Mouse (Mus musculus) adrenal gland, postnatal 14 days (tissue): ENCODE results near the gene Mrpl55. TPM values are rescaled to one million over a fixed set of nuclear protein-coding genes. Genes with fewer than 3 reads are reported as not detected.

Experiments
- DNase-seq: peaks from one replicate; pipeline ENCODE4 v3.0.0; 2021; ENCODE audit warnings: mixed read lengths
- long read RNA-seq, 2 experiments: library from polyadenylated mRNA; stranded (forward); transcript quantifications; one replicate each; pipeline ENCODE4 v2.0.0; 2021
- total RNA-seq: library from RNA; stranded (reverse); gene quantifications from 2 replicates; pipeline ENCODE4 v1.2.3, GENCODE M21; 2021

Mrpl55 gene
- 68.3 and 69.2 TPM in 2 replicates for total RNA-seq
- long read RNA-seq, experiment 1, transcript Mrpl55-205 (4 exons, 718 nt), result minor isoform, 12 of 84 reads
- long read RNA-seq, experiment 1, transcript Mrpl55-204 (4 exons, 757 nt), result minor isoform, 5 of 84 reads
- long read RNA-seq, experiment 1, transcript Mrpl55-203 (4 exons, 792 nt), result minor isoform, 12 of 84 reads
- long read RNA-seq, experiment 1, transcript Mrpl55-201 (4 exons, 940 nt), result major isoform, 42 of 84 reads
- long read RNA-seq, experiment 1, partial matches to known transcripts, result 1 of 84 reads
- long read RNA-seq, experiment 1, other reads (novel, unspliced or antisense), result 12 of 84 reads
- long read RNA-seq, experiment 2, transcript Mrpl55-205 (4 exons, 718 nt), result minor isoform, 16 of 107 reads
- long read RNA-seq, experiment 2, transcript Mrpl55-201 (4 exons, 940 nt), result major isoform, 53 of 107 reads
- long read RNA-seq, experiment 2, transcript Mrpl55-203 (4 exons, 792 nt), result minor isoform, 15 of 107 reads
- long read RNA-seq, experiment 2, partial matches to known transcripts, result 3 of 107 reads
- long read RNA-seq, experiment 2, other reads (novel, unspliced or antisense), result 16 of 107 reads

DNA sequence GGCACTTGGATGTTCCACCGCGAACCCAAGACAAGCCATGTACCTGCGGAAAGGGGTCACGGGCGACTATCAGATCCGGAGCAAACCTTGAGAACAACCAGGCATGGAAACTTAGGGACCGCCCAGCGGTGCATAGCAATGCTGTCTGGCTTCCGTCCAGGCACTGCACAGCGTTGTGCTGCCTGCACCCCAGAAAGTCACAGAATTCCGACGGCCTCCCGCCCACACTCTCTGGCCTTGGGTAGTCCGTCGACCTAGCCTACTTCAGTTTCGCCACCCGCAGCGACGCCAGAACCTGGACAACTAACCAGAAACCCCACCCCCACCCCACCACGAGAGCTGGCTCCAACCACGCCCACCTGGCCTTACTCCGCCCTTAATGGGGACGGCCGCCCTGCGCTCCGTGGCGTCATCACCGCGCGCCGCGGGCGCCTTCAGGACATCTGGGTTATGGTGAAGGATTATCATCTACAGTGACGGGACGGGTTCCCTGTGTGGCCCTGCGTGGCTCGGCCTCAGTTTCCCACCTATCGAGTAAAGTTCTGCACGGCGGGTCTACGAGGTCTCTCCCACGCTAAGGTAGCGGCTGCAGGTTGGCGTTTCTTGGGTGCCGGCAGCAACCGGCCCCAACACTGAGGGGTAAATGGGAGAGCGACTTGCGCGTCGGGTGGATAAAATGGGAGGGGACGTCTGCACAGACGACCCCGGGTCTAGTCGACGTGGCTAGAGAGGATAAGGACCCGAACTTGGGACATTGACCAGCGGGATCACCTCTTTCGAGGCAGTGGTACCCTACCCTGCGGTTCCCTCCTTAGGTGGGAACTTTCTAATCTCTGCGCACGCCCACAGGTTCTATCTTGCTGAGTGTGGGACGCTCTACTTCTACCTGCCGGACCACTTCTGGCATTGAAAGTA is at the start of gene Mrpl55:
Gene Mrpl55, plus strand, starts transcription at position 406 of the 915 bp plus-strand sequence.
- peak; percentile 98 for DNase-seq

DNA sequence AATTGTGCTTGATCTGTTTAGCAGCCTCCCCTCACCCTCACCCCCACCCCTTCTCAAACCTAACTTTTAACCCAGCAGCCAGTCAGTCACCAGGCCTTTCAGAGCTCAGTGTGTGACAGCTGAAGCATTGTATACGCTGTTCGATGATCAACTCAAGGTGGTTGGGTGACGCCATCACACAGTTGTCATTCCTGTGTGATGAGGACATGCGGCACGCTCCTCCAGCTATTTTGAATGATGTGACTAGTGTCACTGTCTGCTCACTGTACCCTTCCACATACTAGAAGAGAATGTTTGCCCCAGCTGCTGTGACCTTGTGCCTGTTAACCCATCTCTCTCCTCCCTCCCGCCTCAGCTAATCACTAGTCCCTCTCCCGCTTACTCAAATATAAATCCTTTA is 48.1 kb upstream of the Mrpl55 start:
- DNase-seq, result peak; percentile 57

DNA sequence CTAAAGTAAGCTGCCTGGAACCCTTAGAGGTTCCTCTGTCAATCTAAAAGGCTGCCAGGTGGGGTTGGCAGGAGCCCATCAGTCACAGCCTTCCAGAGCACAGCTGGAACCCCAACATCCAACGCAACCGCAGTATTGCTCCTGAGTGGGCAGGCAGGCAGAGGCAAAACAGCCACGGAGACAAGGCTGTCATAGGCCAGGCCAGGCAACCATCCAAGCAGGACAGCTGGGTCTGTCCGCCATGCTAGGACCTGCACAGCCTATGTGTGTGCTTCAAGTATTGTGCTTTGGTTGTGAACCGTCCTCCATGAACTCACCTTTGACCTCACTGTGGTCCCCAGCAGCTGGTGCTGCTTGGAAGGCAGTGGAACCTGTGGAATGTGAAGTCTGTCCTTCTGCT is 46.4 kb upstream of the Mrpl55 start:
- DNase-seq, result no peak

DNA sequence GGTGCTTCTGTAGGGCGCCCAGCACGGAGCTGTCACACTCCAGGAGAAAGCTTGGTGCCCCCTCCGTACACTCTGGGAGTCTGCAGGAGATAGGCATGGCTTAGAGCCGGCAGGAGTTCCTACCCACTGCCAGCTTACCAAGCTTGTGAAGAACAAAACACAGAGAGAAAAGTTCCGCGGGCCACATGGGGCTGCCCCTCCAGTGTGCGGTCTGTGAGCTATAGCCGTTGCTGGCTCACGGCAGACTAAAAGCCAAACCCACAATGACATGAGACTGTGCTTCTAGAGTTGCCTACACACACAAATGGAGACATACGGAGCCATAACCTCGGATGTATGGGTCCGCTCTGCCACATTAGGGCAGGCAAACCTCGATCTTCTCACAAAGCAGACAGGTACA is 43.2 kb upstream of the Mrpl55 start:
- no peak for DNase-seq

DNA sequence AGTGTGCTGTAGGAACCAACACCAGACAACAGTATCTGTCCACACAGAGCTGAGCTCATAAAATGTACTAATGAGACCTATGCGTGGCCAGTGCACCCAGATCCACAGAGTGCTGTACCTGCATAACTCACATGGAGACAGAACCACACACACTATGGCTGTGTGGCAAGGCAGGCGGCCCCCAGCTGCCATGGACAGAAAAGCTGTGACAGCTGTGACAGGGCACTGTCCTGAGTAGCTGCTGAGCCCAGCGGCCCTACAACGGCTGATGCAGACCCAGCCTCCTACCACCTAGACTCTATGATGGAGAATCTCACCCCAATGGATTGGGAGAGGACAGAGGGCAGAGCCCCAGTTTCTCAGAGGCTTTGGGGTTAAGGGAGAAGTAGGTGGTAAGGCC is 42.7 kb upstream of the Mrpl55 start:
- no peak for DNase-seq

DNA sequence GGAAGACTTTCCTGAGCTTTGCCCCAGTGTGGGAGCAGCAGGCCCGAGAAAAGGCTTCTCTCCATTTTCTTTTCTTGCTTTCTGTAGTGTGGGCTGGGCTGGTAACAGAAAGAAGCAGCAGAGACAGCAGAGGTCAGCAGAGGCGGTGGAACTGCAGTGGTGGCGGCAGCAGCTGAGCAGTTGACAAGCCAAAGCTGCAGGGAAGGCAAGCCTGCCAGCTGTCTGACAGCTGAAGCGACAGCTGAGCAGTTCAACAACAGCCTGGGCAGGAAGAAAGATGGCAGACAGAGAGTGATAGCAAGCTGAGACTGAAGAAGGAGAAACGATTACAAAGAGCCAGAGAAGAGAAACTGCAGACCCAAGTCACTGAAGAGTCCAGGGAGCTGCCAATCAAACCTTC is 40.9 kb upstream of the Mrpl55 start:
- no peak for DNase-seq

DNA sequence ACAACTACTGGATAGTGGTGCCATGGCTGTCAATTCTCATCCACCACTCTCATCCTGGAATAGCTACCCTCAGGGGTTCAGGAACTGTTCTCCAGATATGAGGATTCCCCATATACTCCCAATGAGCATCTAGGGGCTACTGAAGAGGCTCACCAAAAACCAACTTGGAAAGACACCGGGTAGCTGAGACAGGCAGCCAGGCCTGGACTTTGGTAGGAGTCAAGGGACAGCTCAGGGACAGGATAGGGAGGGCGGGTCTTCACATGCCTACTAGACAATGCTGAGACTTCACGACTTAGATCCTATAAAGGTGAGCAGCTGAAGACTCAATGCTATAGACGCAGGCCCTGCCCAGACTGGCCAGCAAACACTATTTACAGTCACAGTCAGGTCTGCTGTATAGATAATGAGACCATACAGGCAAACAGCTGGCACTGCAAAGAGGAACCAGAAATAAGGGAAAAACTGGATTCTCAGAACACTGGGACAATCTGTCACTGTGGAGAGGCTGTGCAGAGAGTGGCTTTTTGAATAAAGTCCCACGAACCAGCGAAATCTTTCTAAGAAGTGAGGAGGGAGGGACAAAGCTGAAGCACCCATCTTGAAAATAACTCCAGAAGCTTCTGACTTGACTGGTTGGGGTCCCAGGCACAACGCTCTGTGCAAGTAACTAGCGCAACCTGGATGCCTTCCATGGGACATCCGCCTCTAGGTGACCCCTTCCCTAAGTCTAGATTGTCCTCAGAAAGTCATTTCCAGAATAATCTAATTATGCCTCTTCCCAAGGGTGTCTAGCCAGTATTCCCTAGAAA is 39.6 kb upstream of the Mrpl55 start:
- no peak for DNase-seq

DNA sequence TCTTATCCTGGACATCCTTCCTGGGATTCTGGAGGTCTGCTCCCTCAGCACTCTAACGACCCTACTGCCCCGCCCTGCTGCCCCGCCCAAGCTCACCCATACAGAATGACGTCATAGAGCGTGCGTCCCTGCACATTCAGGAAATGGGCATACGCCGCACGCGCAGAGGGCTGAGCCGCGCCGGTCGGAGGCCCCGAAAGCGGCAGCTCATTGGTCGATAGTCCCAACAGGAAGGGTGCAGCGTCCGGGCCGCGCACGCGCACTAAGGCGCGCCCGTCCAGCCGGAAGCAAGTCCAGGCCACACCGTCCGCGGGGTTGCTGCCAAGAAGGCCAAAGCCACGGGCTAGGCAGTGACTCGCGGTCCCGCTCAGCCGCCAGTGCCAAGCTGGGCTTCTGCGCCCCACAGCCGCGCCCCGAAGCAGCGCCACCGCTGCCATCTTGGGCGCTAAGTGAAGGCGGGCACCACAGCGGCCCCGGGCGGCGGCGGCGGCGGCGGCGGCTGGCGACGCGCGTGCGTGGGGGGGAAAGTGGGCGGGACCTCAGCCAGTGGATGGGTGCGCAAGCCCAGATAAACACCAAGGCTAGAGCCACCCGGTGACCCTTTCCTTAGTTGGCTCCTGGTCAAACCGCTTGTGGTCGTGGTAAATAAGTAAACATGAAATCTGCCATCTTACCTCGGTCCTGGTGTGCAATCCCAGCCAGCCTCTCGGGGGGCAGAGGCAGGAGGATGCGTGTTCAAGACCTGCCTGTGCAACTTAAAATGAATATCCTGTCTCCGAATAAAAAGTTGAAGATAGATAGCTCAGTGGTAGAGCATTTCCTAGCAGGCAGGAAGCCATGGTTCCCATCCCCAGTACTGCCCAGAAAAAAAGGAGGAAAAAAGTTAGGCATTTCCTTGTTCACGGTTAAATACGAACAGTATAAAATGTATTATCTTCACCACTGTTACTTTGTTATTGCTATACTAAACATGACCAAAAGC is 38.7 kb upstream of the Mrpl55 start, which contains the start of gene Iba57:
Gene Iba57, minus strand, starts transcription at position 485 of the 982 bp plus-strand sequence.
- peak; percentile 98 for DNase-seq

DNA sequence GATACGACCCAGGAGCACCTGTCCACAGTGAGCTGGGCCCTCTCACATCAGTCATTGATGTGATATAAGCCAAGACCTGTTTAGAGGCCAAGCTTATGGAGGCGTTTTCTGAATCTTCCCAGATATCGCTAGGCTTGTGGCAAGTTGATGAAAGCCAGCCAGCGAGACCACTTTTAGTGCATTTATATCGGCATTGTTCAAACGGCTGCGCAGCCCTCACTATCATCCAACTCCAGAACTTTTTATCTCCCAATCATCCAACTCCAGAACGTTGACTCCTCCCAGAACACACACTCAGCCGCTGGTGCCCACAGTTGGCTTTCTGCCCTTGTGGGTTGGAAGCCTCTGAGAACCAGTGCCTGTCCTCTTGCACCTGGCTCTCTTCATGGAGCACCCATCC is 37.9 kb upstream of the Mrpl55 start:
- DNase-seq, result no peak

DNA sequence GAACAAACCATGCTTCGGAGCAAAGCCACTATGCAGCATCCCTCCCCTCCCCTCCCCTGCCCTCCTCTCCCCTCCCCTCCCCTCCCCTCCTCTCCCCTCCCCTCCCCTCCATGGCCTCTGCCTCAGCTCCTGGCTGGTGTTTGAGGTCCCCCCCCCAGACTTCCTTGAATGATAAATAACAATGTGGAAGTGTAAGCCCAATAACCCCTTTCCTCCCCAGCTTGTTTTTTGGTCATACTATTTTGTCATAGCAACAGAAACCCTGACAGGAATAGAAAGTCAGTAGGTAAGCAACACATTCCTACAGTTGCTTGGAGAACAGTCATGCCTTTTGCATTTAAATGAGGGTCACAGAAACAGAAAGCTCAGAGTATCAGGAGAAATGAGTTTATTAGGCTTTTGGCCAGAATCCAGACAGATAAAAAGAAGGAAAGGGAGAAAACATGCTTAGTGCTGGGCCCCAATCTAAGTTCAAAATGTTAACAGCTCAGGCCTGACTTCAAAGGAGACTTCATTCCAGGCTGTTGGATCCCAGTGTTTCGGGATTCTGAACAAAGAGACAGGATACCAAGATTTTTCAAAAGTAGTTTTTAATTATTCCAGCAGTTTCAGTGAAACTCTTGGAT is 36.6 kb upstream of the Mrpl55 start:
- DNase-seq, result no peak

DNA sequence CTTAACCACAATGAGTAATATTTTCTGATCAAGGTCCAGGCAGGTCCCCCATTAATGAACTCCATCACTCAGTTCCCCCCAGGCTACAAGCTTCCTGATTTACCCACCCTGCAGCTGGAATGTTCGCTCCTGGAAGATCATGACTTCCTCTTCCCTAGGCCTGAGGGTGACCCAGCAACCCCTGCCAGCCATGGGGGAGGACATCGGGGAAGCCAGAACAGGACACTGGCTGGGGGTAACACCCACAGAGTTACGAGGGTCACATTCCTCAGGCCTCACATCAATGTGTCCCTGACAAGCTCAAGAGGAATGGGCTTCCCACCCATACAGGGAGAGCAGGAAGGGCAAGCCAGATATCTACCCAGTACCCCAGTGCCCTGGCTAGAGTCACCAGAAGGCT is 32.5 kb upstream of the Mrpl55 start:
- DNase-seq, result no peak

DNA sequence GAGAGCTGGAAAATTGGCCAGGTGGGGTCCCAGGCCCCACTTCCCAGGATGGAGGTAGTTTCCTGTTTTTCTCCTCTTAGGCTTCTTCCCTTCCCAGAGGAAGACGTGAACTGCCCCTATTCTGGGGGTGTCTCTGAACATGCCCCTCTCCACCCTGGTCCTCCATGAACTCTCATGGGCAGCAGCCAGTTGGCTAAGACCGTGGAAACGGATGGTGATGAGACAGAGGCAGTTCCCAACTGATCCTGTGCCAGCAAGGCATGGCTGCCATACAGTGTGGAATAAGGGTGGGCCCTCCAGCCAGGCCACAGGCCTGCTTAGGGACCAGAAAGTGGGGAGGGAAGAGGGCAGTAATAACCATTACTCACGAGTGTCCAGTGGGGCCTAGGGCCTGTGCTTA is 31.7 kb upstream of the Mrpl55 start:
- no peak for DNase-seq

DNA sequence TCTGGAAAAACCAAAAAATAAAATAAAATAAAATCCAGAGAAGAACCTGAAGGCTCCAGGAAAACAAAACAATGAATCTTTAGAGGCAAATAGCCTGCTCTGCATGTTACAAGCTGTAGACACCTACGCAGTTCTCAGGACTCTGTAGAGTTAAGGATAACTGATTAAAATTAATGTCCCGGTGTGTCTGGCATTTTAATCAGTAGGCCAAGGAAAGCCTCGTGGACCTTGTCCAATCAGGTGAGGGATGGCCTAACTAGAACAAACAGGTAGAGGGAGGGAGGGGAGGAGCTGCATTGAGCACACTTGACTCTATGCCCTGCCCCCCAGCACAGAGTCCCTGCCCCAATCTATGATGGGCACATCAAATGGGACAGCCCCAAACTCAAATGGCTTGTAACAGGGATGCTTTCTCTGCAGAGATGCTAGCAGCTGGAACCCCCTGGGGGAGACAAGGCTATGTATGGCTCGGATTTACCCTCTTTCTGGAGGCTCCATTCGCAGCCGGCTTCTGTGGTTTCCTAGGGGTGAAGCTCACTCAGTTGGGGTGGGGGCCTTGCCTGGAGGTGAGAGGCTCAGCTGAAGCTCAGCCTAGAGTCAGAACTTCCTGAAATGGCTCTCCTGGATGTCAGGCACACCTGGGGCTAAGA is 28.0 kb upstream of the Mrpl55 start:
- no peak for DNase-seq

DNA sequence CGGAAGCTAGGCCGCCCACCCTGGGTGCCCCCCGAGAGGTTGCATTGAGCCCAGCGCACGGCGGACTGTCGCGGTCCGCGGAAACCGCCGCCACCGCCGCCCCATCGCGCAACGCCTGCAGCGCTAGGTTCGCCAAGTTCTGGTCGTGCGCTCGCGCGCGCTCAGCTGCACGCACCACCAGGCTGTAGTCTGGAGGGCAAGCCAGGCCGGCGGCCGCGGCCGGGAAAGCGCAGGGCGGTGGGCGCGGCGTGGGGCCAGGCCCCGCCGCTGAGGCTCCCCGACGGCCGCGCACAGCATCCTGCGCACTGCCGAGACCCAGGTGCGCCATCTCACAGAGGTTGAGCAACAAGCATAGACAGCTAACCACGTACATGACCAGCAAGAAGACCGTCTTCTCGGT is 25.8 kb upstream of the Mrpl55 start:
- no peak for DNase-seq

DNA sequence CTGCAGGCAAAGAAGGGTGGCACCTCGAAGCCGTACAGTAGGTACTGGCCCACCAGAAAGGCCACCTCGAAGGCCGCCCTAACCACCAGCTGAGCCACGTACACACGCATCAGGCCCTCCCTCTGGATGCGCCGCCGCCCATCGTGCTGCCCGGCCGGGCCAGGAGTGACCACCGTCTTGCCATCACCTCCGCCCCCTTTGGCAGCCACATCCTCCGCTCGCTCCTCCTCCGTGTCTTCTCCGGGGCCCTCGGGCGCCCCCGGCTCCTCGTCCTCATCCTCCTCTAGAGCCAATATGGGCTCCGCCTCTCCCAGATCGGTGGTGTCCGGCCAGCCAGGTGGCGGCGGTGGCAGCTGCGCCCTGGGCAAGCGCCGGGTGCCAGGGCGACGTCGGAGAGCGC is 25.4 kb upstream of the Mrpl55 start:
- no peak for DNase-seq

DNA sequence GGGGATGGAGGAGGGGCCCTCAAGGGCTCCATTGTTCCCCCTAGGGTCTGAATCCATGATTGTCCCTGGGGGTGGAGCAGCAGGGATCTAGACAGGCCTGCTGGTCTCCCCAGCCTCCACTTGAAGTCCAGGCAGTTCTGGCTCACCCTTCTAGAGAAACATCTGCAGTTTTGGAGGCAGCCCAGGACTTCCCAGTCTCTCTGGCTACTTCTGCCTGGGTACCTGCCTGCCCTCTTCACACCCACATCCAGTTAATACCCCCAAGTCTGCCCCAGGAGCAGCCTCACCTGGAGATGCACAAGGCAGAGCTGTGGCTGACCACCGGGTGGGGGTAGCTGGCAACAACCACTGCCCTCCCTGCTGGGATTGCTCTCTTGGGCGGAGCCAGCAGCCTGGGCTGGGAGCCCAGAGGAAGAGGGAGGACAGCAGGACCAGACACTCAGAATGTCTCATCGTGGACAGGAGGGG is 19.4 kb upstream of the Mrpl55 start, which contains the start of gene Gjc2:
Gene Gjc2, minus strand, starts transcription at position 350 of the 468 bp plus-strand sequence.
- peak; percentile 78 for DNase-seq

DNA sequence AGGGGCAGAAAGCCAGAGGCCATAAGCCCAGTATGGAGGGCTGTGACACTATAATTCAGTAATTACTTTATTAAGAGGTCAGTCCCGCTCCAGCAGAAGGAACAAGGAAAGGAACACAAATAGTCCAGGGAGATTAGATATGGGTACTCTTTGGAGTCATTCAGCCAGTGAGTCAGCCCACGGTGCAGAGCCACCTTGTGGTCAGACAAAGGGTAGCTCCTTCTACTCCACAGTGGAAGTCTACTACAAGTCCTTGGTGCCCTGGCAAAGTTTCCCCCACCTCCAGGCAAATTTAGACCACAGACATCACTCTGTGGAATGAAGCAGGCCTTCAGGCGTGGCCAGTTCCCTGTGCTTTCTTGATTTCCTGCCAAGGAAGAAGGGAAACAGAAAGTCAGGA is 18.5 kb upstream of the Mrpl55 start:
- peak; percentile 76 for DNase-seq

DNA sequence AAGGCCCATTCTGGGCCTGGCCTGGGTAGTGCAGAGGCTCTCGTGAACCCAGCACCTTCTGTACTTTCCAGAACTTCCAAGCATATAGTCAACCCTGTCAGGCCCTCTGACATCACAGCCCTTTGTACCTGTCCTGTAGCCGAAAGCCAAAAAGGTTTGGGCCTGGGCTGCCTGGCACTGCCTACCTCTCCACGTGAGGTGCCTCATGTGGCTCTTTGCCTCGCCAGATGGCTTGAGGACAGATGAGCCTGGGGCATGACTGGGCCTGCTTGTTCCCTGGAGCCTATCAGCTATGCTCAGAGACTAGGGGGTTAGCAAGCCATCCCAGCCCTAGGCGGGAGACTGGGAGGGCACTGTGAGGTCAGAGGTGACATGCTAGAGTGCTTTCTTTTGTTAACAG is 16.8 kb upstream of the Mrpl55 start:
- no peak for DNase-seq

DNA sequence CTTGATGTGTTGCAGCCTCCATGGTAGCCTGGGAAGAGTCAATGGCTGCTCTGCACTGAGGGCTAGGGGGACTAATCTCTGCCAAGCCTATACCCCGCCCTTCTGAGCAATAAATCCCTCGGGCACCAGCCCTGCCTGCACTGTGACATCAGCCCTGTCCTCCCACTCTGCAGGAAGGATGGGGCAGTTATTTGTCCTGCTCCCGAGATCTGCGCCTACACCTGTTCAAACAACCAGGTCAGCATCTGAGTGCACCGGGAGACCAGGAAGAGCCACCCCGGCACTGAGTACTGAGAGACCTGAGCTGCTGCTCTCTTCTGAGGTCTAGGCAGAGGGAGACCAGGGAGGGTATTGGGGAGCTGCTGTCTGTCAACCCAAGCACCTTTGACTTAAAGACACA is 14.6 kb upstream of the Mrpl55 start:
- no peak for DNase-seq
